Mouse (Mus musculus) neutrophil, adult 5-6 weeks (primary cell): ENCODE results near the gene Gemin5. TPM values are rescaled to one million over a fixed set of nuclear protein-coding genes. Genes with fewer than 3 reads are reported as not detected.
"Not testable (repeated sequence)": the region's sequence is repeated elsewhere in the genome, so short reads cannot be mapped to it uniquely, and the experiment has no call there.

Experiments used
- ATAC-seq: fragments of 151-379, 151-347 bp; 2 replicates; pipeline ENCODE4 v1.8.0; 2017; ENCODE audit warnings: mild to moderate bottlenecking, moderate TSS enrichment; ENCODE audit not compliant: insufficient number of reproducible peaks, poor library complexity, low FRiP score, severe bottlenecking; ENCODE audit errors: extremely low read depth
- total RNA-seq: library from RNA; stranded (forward); fragments of 200-1000 nt; gene quantifications from 2 replicates; pipeline ENCODE4 v1.2.3, GENCODE M21; 2017

Gemin5 gene
- total RNA-seq, result 10.5 and 10.9 TPM in 2 replicates

DNA sequence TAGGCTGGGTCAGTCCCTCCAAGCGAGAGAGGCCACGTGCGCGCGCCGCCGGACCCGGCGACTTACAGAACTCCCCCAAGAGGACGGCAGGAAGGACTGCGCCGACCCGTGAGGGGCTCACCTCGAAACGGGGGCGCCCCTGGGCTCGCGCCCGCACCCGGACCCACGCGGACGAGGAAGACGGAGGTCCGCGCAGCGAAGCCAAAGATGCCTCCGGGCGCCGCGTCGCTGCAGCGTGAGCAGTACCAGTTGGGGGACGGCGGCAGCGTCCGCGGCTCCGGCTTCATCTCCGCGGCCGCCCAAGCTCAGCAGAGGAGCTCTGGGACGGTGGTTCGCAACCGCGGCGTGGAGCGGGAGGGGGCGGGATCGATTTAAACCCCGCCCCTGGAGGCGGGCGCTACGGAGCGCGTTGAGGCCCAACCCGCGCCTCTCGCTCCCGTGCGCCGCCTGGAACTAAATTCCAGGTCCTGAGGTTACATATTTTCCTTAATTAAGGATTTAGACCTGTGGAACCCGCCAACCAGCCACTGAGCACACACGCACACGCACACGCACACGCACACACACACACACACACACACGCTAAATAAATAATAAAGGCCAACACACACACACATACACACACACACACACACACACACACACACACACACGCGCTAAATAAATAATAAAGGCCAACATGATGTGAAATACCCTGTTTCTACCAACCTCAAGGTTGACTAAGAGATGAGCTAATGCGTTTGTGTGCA is at the start of gene Gemin5:
TSS of gene Gemin5 (minus strand) at position 373 of the 749 bp plus-strand sequence.
- peak; percentile 71 for ATAC-seq

DNA sequence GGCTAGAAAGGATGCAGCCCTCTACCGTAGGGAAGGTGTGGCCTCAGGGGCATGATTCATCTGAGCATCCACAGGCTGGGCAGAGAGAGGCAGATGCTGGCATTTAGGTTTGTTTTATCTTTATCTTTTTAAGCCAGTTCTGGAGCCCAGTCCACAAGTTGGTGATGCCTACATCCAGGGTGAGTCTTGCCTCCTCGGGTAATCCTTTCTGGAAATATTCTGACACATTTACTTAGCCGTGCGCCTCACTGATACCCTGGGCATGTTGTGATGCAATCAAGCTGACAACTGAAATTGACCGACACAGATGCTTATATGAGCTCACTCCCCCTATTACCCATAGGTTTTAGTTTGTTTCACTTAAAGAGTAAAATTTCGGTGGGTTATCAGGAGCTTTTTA is 48.5 kb upstream of the Gemin5 start:
- no peak for ATAC-seq

DNA sequence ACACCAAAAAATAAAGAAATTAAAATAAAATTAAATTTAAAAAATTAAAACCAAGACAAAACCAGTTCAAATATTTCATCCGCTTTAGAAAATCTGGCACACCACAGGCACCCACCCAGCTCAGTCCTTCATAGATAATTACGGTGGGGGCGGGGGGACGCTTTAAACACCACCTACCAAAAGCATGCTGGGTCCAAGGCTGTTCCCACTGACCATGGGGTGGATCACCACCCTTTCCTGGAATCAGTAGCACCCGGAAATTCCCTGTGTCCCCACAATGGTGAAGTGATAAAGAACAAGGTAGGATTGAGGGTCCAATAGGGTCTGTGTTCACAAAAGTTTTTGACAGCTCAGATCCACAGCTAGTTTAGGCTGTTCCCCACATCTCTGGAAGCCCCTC is 47.5 kb upstream of the Gemin5 start:
- ATAC-seq, result no peak

DNA sequence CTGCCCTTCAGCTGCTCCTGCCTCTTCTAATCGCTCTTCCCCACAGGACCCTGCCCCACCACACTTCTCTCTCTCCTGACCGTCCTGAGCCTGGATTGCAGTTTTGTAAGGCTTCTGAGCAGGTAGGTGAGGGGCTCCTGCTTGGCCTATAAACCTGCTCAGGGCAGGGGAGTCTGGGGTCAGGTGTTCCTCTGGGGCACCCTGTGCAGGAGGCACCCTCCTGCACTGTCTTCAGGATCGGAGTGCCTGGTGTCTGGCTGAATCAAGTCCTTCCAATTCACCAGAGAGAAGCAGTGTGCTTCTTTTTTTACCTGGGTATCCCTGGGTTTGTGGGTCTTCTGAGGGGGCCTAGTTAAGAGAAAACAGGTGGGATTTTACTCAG is 46.7 kb upstream of the Gemin5 start:
- not testable (repeated sequence) for ATAC-seq

DNA sequence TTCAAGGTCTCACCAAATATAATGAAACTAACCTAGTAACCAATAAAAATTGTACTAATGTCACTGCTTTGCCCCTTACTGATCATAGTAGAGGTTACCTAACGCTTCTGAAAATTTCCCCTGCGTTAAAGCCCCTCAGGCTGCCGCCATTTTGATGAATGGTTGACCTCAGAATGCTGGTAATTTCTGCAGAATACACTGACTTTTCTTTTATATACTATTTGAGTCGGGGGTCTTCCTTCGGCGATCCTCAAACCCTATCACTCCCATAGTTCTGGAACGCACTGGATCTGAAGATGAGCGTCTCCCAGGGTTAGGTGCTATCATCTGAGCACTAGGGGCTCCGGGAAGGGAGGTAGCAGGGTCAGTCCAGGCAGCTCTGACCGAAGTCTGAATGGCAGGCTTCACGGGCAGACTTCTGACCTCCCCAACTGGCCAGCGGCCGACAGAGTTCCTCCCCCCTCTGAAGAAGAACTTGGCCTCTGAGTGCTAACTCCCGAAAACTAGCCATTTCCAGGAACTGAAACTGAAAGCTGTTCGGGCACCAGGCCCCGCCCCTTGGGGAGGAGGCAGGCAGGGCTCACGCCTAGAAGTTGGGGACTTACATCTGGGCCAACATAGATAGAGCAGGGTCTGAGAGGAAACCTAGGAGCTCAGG is 46.2 kb upstream of the Gemin5 start:
- ATAC-seq, result peak; percentile 96

DNA sequence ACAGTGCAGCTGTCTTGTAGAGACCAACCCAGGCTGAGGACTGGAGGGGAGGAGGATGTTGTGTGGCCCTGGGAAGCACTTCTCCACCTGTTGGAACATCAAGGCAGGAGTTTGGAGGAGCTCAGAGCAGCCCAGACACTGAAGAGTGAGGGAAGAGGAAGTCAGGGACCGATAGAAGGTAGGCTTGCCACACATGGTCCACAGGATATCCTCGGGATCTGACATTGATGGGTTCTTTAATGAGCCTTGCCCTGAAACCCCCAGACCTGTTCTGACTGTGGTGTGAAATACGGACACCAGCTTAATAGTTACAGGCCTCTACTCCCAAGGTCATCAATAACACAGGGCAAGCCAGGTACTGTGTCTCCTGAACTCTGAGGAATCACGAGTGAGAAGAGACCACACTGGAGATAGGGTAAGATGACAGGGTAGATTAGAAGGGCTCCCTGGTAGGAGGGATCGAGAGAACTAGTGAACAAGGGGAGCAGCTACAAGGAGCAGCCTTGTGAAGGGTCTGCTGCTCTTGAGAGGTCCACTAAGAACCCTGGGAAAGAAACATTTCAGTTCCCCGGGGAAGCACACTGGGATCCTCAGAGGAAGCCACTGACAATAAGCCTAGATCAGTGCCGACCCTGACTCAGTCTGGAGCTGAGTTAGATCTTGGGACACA is 45.5 kb upstream of the Gemin5 start:
- no peak for ATAC-seq

- no peak for ATAC-seq
Observed at GRCm38 (mm10) chr11:58211682-58212067, 43.3 kb upstream of the Gemin5 start.

GRCm38 (mm10) chr11:58211062-58211681 is 42.8 kb upstream of the Gemin5 start:
- ATAC-seq, result no peak

GRCm38 (mm10) chr11:58210321-58210886 is 42.1 kb upstream of the Gemin5 start:
- ATAC-seq, result no peak

GRCm38 (mm10) chr11:58201052-58201451 is 32.7 kb upstream of the Gemin5 start:
- ATAC-seq, result no peak

GRCm38 (mm10) chr11:58200226-58200625 is 31.9 kb upstream of the Gemin5 start:
- no peak for ATAC-seq

DNA sequence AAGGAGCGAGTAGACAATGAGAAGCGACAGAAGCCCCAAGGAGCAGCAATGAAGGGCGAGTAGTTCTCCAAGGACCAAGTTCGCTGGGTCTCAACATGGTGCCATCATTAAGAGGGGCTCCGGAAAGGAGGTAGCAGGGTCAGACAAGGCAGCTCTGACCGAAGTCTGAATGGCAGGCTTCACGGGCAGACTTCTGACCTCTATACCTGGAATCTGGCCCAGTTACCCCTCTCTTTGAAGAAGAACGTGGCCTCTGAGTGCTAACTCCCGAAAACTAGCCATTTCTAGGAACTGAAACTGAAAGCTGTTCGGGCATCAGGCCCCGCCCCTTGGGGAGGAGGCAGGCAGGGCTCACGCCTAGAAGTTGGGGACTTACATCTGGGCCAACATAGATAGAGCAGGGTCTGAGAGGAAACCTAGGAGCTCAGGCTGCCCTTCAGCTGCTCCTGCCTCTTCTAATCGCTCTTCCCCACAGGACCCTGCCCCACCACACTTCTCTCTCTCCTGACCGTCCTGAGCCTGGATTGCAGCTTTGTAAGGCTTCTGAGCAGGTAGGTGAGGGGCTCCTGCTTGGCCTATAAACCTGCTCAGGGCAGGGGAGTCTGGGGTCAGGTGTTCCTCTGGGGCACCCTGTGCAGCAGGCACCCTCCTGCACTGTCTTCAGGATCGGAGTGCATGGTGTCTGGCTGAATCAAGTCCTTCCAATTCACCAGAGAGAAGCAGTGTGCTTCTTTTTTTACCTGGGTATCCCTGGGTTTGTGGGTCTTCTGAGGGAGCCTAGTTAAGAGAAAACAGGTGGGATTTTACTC is 31.1 kb upstream of the Gemin5 start, which contains the start of the genes Igtp and Irgm2:
TSS of gene Igtp (plus strand) at position 328 of the 809 bp plus-strand sequence.
TSS of gene Irgm2 (plus strand) at position 390 of the 809 bp plus-strand sequence.
- peak; percentile 97 for ATAC-seq

- ATAC-seq, result no peak
Observed at GRCm38 (mm10) chr11:58198663-58199062, 30.3 kb upstream of the Gemin5 start.

DNA sequence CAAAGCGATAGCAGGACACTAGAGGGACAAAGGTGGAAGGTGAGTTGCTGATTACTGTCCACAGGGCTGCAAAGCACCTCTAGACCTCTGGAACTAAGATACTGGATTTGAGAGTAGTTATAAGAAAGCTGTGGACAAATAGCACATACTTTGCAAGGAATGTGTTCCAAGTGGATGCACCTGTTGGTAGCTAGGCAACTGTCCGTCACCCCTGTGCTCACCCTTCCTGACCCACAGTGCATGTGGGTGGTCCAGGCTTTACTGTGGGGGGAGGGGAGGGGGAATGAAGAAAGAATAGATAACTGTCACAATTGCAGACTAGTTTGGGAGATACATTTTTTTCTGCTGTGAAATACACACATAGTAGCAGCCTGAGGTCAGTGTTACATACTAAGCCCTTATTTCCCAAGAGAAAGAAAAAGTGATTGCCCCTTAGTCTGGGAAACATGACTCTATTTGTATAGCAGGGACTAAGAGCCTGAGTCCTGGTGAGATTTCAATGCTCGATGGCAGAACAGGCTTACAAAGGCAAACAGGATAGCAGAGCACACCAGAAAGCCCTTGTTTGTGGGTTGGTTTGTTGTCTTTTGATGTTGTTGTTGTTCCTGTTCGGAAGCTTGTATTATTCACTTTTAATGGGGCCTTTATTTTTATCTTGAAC is 25.7 kb upstream of the Gemin5 start:
- ATAC-seq, result no peak

GRCm38 (mm10) chr11:58193326-58193725 is 25.0 kb upstream of the Gemin5 start:
- no peak for ATAC-seq

DNA sequence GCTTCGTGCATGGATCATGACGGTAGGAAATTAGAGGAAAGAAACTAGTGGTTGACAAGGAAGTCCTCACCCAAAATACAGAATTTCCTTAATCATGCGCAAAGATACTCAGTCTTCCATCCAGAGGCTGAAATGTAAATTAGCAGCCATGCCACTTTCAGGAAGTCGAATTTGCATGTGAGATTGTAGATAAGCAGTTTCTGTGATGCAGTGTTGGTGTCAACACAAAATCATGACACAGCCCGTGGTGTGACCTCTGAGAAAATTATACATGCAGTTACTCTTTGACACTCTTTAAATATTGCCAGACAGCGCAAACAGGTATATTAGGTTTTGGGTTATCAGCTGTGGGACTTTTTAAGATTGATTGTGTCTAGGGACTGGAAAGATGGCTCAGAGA is 21.3 kb upstream of the Gemin5 start:
- no peak for ATAC-seq

DNA sequence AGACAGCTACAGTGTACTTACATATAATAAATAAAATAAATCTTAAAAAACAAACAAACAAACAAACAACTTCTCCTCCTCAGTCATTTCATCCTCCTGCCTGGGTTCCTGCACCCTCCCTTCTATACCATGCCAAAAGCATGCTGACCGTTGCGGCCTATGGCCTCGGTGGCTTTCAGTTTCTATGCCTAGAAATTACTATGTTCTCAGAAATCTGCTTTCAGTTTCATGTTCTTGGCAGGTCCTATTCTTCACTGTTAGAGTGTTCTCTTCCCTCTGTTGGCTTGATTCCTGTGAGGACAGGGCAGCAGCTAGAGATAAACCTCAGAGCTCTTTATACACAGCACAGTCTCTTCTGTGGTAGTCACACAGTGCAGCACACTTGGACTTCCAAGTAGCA is 15.2 kb upstream of the Gemin5 start:
- peak; percentile 51; the same call in 1 of the 2 replicates for ATAC-seq

GRCm38 (mm10) chr11:58180756-58181155 is 12.4 kb upstream of the Gemin5 start:
- no peak for ATAC-seq
